In the genomic region with DNA sequence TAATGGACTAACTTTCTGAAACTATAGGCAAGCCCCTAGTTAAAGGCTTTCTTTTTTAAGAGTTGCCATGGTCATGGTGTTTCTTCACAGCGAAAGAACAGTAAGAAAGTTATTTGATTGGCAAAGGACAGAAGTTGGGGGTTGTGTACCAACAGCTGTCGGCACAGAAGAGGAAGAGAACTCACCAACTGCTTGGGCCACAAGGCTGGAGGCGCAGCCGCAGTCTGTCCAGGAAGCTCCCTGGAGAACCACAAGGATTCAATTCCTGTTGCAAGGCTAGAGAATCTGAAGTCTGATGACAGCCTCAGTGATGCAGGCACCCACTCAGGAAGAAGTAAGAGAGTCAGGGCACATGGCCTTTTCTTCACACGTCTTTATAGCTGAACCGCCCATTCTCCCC, we compare ENCODE assay signal across 15 mouse cellular contexts. TPM values are rescaled to one million over a fixed set of nuclear protein-coding genes. Genes with fewer than 3 reads are reported as not detected.
DNase-seq lines count a peak whose midpoint lies in the region; ATAC-seq and TF ChIP-seq lines count a peak whose summit lies in the region.
"Had no signal": no experiment of that assay in that cellular context is flagged by ENCODE, and none has a peak within 500 bp of the region (broad histone marks: within the 10 kb centered on the region; RNA-seq: fewer than 3 reads in every experiment).

No protein-coding gene starts in this region.

- H3K36me3 ChIP-seq in kidney, embryonic 15.5 days, result no peaks in the 10 kb centered on the region
- no peaks in the 10 kb centered on the region for H3K36me3 ChIP-seq in intestine, postnatal 0 days (ENCODE audit: control insufficient read depth, insufficient read depth)
- H3K36me3 ChIP-seq: G1E; hindbrain, embryonic 15.5 days; liver, embryonic 13.5 days had no signal

- H3K4me3 ChIP-seq in kidney, embryonic 15.5 days (replicated peaks), result no peak overlapping the region
- no peak overlapping the region for H3K4me3 ChIP-seq in intestine, postnatal 0 days (ENCODE audit: low read depth, low read length)
- H3K4me3 ChIP-seq: hindbrain, embryonic 15.5 days; liver, embryonic 13.5 days had no signal

- no peak overlapping the region for H3K4me2 ChIP-seq in kidney, embryonic 15.5 days
- H3K4me2 ChIP-seq in intestine, postnatal 0 days (replicated peaks; ENCODE audit: low read depth), result no peak overlapping the region
- H3K4me2 ChIP-seq: hindbrain, embryonic 15.5 days; liver, embryonic 13.5 days had no signal

- intact Hi-C loops in gastrocnemius, postnatal 14 days (cut with DNase I; ENCODE audit: low total_unique reads), result no loop called here

- WGBS in kidney, embryonic 15.5 days, result 73% methylated on average over 6 of the region's 6 CpGs
- 71% methylated on average over 6 of the region's 6 CpGs for WGBS in intestine, postnatal 0 days

- no peaks in the 10 kb centered on the region for H3K9me3 ChIP-seq in kidney, embryonic 15.5 days (replicated peaks)
- H3K9me3 ChIP-seq in intestine, postnatal 0 days (ENCODE audit: control insufficient read depth), result no peaks in the 10 kb centered on the region
- H3K9me3 ChIP-seq: hindbrain, embryonic 15.5 days; liver, embryonic 13.5 days had no signal

- H3K4me1 ChIP-seq in kidney, embryonic 15.5 days, result no peaks in the 10 kb centered on the region
- no peaks in the 10 kb centered on the region for H3K4me1 ChIP-seq in intestine, postnatal 0 days (replicated peaks; ENCODE audit: control insufficient read depth, insufficient read depth, low read length)
- H3K4me1 ChIP-seq: hindbrain, embryonic 15.5 days; liver, embryonic 13.5 days had no signal

- no peak for ATAC-seq in kidney, embryonic 15.5 days (replicated peaks; ENCODE audit: low FRiP score)
- ATAC-seq in intestine, postnatal 0 days, result no peak
- ATAC-seq: forebrain, embryonic 16.5 days had no signal

- no peaks in the 10 kb centered on the region for H3K27me3 ChIP-seq in kidney, embryonic 15.5 days
- H3K27me3 ChIP-seq in intestine, postnatal 0 days (replicated peaks; ENCODE audit: control insufficient read depth, insufficient read depth, low read length), result no peaks in the 10 kb centered on the region
- H3K27me3 ChIP-seq: hindbrain, embryonic 15.5 days; liver, embryonic 13.5 days had no signal

- no peak for TF ChIP-seq CTCF in intestine, postnatal 0 days (IDR thresholded peaks at IDR 0.05; ENCODE audit: low read depth)

- H3K9ac ChIP-seq in kidney, embryonic 15.5 days, result no peak overlapping the region
- H3K9ac ChIP-seq in intestine, postnatal 0 days (ENCODE audit: low read depth, low read length), result no peak overlapping the region
- H3K9ac ChIP-seq: hindbrain, embryonic 15.5 days; liver, embryonic 13.5 days had no signal

- peak; percentile 12 for DNase-seq in gastrocnemius, postnatal 14 days
- DNase-seq in gastrocnemius, adult 8-10 months (ENCODE audit: low spot score in 2 of 2), result no peak
- DNase-seq in spleen, postnatal 36 days (ENCODE audit: low spot score in 2 of 2), result peak; percentile 34 to 48
- no peak for DNase-seq in spleen, adult 18-20 months
- peak; percentile 69 for DNase-seq in lung, postnatal 36 days
- no peak for DNase-seq in cerebellum, postnatal 36 days
- DNase-seq: cerebellum, postnatal 10 days; liver, embryonic 13.5 days; midbrain, embryonic 14.5 days; thymus, postnatal 14 days had no signal

- H3K27ac ChIP-seq in kidney, embryonic 15.5 days, result no peak overlapping the region
- H3K27ac ChIP-seq in intestine, postnatal 0 days (ENCODE audit: low read depth, low read length), result no peak overlapping the region
- H3K27ac ChIP-seq: hindbrain, embryonic 15.5 days; liver, embryonic 13.5 days had no signal

RNA-seq across cellular contexts. Expression of a gene that starts 12.5 kb away (rescaled TPM):
- total RNA-seq in gastrocnemius, postnatal 14 days (2021), result 10 to 100 TPM; 21.6 to 24.3 TPM
- total RNA-seq in gastrocnemius, adult 8-10 months (2022), result 10 to 100 TPM; 13.1 to 21.7 (median 17.2) TPM
- polyA plus RNA-seq in kidney, embryonic 15.5 days (2015; fragmentation: Nextera tagmentation; extraction: Ambion mirVana), result 47.6 and 50.9 TPM in 2 replicates
- polyA plus RNA-seq in intestine, postnatal 0 days (2015; fragmentation: Nextera tagmentation; extraction: Ambion mirVana), result 37.4 and 38.1 TPM in 2 replicates

RNA-seq across cellular contexts. Expression of a gene that starts 15.4 kb away (rescaled TPM):
- total RNA-seq in gastrocnemius, postnatal 14 days (2021), result 10 to 100 TPM; 31.8 to 32.4 TPM
- 10 to 100 TPM; 26.2 to 29.7 (median 27.1) TPM for total RNA-seq in gastrocnemius, adult 8-10 months (2022)
- 34.0 and 34.2 TPM in 2 replicates for polyA plus RNA-seq in kidney, embryonic 15.5 days (2015; fragmentation: Nextera tagmentation; extraction: Ambion mirVana)
- 24.7 and 25.1 TPM in 2 replicates for polyA plus RNA-seq in intestine, postnatal 0 days (2015; fragmentation: Nextera tagmentation; extraction: Ambion mirVana)

Comparison
In these comparisons a context has a peak if more than half of its experiments do, and no peak if none do; other contexts are left out.
1. DNase-seq: peak in gastrocnemius, postnatal 14 days (single experiment), spleen, postnatal 36 days (2 of 2) and lung, postnatal 36 days (single experiment); none in gastrocnemius, adult 8-10 months (0 of 2), spleen, adult 18-20 months (0 of 2) and cerebellum, postnatal 36 days (0 of 2).